In genomic region chr10:63243493-63244054, GRCm38 (mm10) we compare ENCODE assay signal across 8 mouse cellular contexts. TPM values are rescaled to one million over a fixed set of nuclear protein-coding genes. Genes with fewer than 3 reads are reported as not detected.
A peak's percentile ranks its signal among the peaks of the same experiment; 100 is the strongest.
DNase-seq lines count a peak whose midpoint lies in the region; ATAC-seq lines count a peak whose summit lies in the region.

TSS of gene Herc4 (plus strand) at chr10:63243810.

- WGBS in heart, embryonic 10.5 days, result under 1% methylated on average over 38 of the region's 44 CpGs
- WGBS in kidney, embryonic 15.5 days, result 1% methylated on average over 43 of the region's 44 CpGs

- peak; percentile 95 for DNase-seq in B cell, adult 2 months
- peak; percentile 98 for DNase-seq in brain, adult 2 months (ENCODE audit: low read depth, low spot score)
- DNase-seq in heart, embryonic 10.5 days (ENCODE audit: low spot score), result peak; percentile 98
- peak; percentile 98 for DNase-seq in liver
- DNase-seq in spleen, postnatal 4 days (ENCODE audit: low spot score in 2 of 2), result peak; percentile 97 to 99

- H3K36me3 ChIP-seq in heart, embryonic 10.5 days, result peaks cover 9% of the 10 kb centered on the region; the same call in 1 of the 2 replicates
- H3K36me3 ChIP-seq in kidney, embryonic 15.5 days, result 0 out of 2 replicates have a peak, but pooled peaks cover 3% of the 10 kb centered on the region

- peak within 1 kb of the TSS; percentile 78 for H3K9ac ChIP-seq in kidney, embryonic 15.5 days

- H3K9me3 ChIP-seq in heart, embryonic 10.5 days, result no peaks in the 10 kb centered on the region
- no peaks in the 10 kb centered on the region for H3K9me3 ChIP-seq in kidney, embryonic 15.5 days (replicated peaks)

- peak within 1 kb of the TSS; percentile 81 for H3K4me3 ChIP-seq in heart, embryonic 10.5 days
- H3K4me3 ChIP-seq in kidney, embryonic 15.5 days (replicated peaks), result peak within 1 kb of the TSS; percentile 61

- peak within 1 kb of the TSS; percentile 64 for H3K4me2 ChIP-seq in kidney, embryonic 15.5 days

- 0 out of 2 replicates have a peak, but pooled peaks cover 7% of the 10 kb centered on the region for H3K4me1 ChIP-seq in heart, embryonic 10.5 days
- H3K4me1 ChIP-seq in kidney, embryonic 15.5 days, result peaks cover 7% of the 10 kb centered on the region

- H3K27me3 ChIP-seq in heart, embryonic 10.5 days (ENCODE audit: insufficient read depth, poor library complexity, severe bottlenecking), result no peaks in the 10 kb centered on the region
- no peaks in the 10 kb centered on the region for H3K27me3 ChIP-seq in kidney, embryonic 15.5 days

- H3K27ac ChIP-seq in heart, embryonic 10.5 days, result peak within 1 kb of the TSS; percentile 93
- peak within 1 kb of the TSS; percentile 99 for H3K27ac ChIP-seq in kidney, embryonic 15.5 days

- peak; percentile 94 for ATAC-seq in erythroblast, adult 5-6 weeks (replicated peaks; ENCODE audit: low FRiP score, poor library complexity, severe bottlenecking)
- peak; percentile 100 for ATAC-seq in kidney, embryonic 15.5 days (replicated peaks; ENCODE audit: low FRiP score)
- peak; percentile 93 for ATAC-seq in monocyte, adult 5-6 weeks (replicated peaks; ENCODE audit: insufficient number of reproducible peaks, low FRiP score, low TSS enrichment, poor library complexity, severe bottlenecking)

RNA-seq across cellular contexts. Expression of gene Herc4, which starts in this region (rescaled TPM):
- 88.8 and 116 TPM in 2 replicates for total RNA-seq in erythroblast, adult 5-6 weeks (2015; ENCODE audit: low replicate concordance)
- total RNA-seq in erythroblast, adult 5-6 weeks (2017; ENCODE audit: low replicate concordance), result 84.1 and 89.2 TPM in 2 replicates
- 36.0 and 38.4 TPM in 2 replicates for polyA plus RNA-seq in heart, embryonic 10.5 days (2016; fragmentation: Nextera tagmentation; extraction: Ambion mirVana)
- 38.4 and 40.2 TPM in 2 replicates for polyA plus RNA-seq in kidney, embryonic 15.5 days (2015; fragmentation: Nextera tagmentation; extraction: Ambion mirVana)
- 397 to 474 TPM (median 450 TPM) in 3 replicates for total RNA-seq in monocyte, adult 5-6 weeks (2017)

Comparison
In these comparisons a context has a peak if more than half of its experiments do, and no peak if none do; other contexts are left out.
1. Peak in every context shown above with its lines: DNase-seq, ATAC-seq, H3K4me3 ChIP-seq and H3K27ac ChIP-seq.